Mouse (Mus musculus): Measurements from ENCODE around the gene Pax5.

Gene Pax5

GRCm38 (mm10) chr4:44543880-44544279, 166.4 kb downstream of the Pax5 start:
- DNase-seq (ENCODE audit: low spot score) = no peak

GRCm38 (mm10) chr4:44542101-44542500, 168.2 kb downstream of the Pax5 start:
- DNase-seq (ENCODE audit: low spot score) = no peak

GRCm38 (mm10) chr4:44538488-44538887, 171.8 kb downstream of the Pax5 start:
- no peak for DNase-seq (ENCODE audit: low spot score)

GRCm38 (mm10) chr4:44536794-44537193, 173.5 kb downstream of the Pax5 start:
- no peak for DNase-seq (ENCODE audit: low spot score)

GRCm38 (mm10) chr4:44535646-44536045, 174.6 kb downstream of the Pax5 start:
- DNase-seq (ENCODE audit: low spot score) = no peak

GRCm38 (mm10) chr4:44533286-44533685, 177.0 kb downstream of the Pax5 start:
- no peak for DNase-seq (ENCODE audit: low spot score)

- DNase-seq (ENCODE audit: low spot score) = no peak
These were observed 177.6 kb downstream of the Pax5 start for GRCm38 (mm10) chr4:44532731-44533130.

GRCm38 (mm10) chr4:44525336-44525735, 185.0 kb downstream of the Pax5 start:
- no peak for DNase-seq (ENCODE audit: low spot score)

GRCm38 (mm10) chr4:44518923-44519322, 191.4 kb downstream of the Pax5 start:
- DNase-seq (ENCODE audit: low spot score) = no peak

GRCm38 (mm10) chr4:44513981-44514380, 196.3 kb downstream of the Pax5 start:
- DNase-seq (ENCODE audit: low spot score) = no peak

- DNase-seq (ENCODE audit: low spot score) = no peak
These were observed 198.6 kb downstream of the Pax5 start for GRCm38 (mm10) chr4:44511682-44512081.

GRCm38 (mm10) chr4:44508386-44509226, 201.7 kb downstream of the Pax5 start:
- peak; percentile 29 for DNase-seq (ENCODE audit: low spot score)

- DNase-seq (ENCODE audit: low spot score) = peak; percentile 30
These were observed 202.4 kb downstream of the Pax5 start for GRCm38 (mm10) chr4:44507861-44508260.

GRCm38 (mm10) chr4:44504998-44505397, 205.3 kb downstream of the Pax5 start:
- no peak for DNase-seq (ENCODE audit: low spot score)

- no peak for DNase-seq (ENCODE audit: low spot score)
These were observed 208.0 kb downstream of the Pax5 start for GRCm38 (mm10) chr4:44502196-44502867.

GRCm38 (mm10) chr4:44498156-44498555, 212.1 kb downstream of the Pax5 start:
- DNase-seq (ENCODE audit: low spot score) = no peak

GRCm38 (mm10) chr4:44495836-44496235, 214.5 kb downstream of the Pax5 start:
- no peak for DNase-seq (ENCODE audit: low spot score)

GRCm38 (mm10) chr4:44493756-44494155, 216.5 kb downstream of the Pax5 start:
- no peak for DNase-seq (ENCODE audit: low spot score)

- DNase-seq (ENCODE audit: low spot score) = no peak
These were observed 219.4 kb downstream of the Pax5 start for GRCm38 (mm10) chr4:44490872-44491271.

GRCm38 (mm10) chr4:44488702-44489101, 221.6 kb downstream of the Pax5 start:
- DNase-seq (ENCODE audit: low spot score) = peak; percentile 47

- peak; percentile 46 for DNase-seq (ENCODE audit: low spot score)
These were observed 222.1 kb downstream of the Pax5 start for GRCm38 (mm10) chr4:44488219-44488618.

- DNase-seq (ENCODE audit: low spot score) = no peak
These were observed 227.4 kb downstream of the Pax5 start for GRCm38 (mm10) chr4:44482851-44483250.

- DNase-seq (ENCODE audit: low spot score) = no peak
These were observed 230.5 kb downstream of the Pax5 start for GRCm38 (mm10) chr4:44479755-44480154.
